Mouse (Mus musculus): ENCODE measurements at regions not wholly inside any gene's neighbourhood (a gene's known extent, or its start where the extent isn't known, plus 50 kb on each side); places are given as distances from the start of the nearest gene placed in this dataset.

- no peak for DNase-seq
These were observed 115.3 kb downstream of the Rgs21 start for GRCm38 (mm10) chr1:144452141-144452540.

- no peak for DNase-seq
These were observed 115.7 kb downstream of the Rgs21 start for GRCm38 (mm10) chr1:144451731-144452130.

DNA sequence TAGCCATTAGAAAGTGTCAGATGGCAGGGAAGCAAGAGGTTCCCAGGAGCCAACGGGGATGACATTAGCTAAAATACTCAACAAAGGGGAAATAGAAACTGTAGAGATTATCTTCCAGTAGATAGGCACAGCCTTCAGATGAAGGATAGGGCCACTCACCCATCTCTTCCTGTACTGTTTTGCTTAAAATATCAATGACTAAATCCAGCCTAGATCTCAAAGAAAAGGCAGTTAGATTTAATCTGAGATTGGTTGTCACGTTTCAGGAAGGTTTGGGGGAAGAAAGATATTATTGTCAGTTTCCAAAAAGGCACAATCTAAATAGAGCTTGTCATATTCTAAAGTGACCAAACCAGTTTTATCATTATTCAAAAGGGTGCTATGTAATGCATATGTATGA is 130.8 kb downstream of the Rgs21 start:
- DNase-seq, result no peak

GRCm38 (mm10) chr1:144432816-144433215 is 134.7 kb downstream of the Rgs21 start:
- DNase-seq, result no peak

- DNase-seq, result no peak
These were observed 135.8 kb downstream of the Rgs21 start for GRCm38 (mm10) chr1:144431535-144432276.

DNA sequence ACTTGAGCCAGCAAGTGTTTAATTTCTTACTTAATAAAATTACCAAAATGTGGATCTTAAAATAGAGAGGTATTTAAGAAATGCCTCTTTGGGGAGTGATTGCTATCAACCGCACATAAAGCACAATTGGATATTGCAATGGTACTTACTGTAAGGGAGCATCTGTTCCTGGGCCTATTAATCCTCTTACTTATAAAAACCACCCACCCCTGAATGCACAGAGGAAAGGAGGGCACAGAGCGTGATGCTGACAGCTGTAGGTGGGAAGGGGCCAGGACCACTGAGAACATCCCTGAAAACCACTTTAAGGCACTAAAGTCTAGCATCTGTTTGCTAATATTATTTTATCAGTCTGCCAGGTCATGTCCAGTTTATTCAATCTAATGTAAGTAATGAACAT is 146.1 kb downstream of the Rgs21 start:
- DNase-seq, result no peak

GRCm38 (mm10) chr1:144406387-144407383 is 157.6 kb upstream of the Rgs1 start:
- DNase-seq, result peak; percentile 70

DNA sequence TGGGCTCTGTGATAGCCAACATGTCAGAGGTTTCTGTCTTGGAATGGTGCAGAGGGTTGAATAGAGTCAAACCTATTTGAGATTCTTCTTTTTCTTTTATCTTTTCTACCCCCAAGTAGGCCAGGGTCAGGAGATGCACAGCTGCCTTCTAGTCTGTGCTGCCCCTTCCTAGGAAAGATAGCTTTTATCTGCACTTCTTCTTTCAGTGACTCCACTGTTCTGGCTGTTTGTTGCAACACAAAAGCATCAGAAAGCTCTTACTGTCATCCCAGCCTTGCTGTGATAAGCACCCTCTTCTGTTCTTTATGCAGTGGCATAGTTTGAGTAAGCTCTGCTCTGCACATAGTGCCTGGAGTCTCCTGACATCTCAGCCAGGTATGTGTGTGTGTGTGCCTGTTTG is 156.7 kb upstream of the Rgs1 start:
- DNase-seq, result no peak

- no peak for DNase-seq
These were observed 156.0 kb upstream of the Rgs1 start for GRCm38 (mm10) chr1:144405031-144405430.

- no peak for DNase-seq
These were observed 131.1 kb upstream of the Rgs1 start for GRCm38 (mm10) chr1:144379991-144380594.

DNA sequence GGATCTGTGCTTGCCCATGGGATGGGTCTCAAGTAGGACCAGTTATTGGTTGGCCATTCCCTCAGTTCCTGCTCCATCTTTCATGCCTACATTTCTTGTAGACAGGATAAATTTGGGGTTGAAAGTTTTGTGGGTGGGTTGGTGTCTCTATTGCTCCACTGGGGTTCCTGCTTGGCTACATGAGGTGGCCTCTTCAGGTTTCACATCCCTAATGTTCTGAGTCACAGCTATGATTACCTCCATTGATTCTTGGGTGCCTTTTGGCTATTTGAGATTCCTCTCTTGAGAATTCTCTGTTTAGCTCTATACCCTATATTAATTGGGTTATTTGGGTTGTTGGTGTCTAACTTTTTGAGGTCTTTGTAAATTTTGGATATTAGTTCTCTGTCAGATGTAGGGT is 125.1 kb upstream of the Rgs1 start:
- DNase-seq, result no peak

DNA sequence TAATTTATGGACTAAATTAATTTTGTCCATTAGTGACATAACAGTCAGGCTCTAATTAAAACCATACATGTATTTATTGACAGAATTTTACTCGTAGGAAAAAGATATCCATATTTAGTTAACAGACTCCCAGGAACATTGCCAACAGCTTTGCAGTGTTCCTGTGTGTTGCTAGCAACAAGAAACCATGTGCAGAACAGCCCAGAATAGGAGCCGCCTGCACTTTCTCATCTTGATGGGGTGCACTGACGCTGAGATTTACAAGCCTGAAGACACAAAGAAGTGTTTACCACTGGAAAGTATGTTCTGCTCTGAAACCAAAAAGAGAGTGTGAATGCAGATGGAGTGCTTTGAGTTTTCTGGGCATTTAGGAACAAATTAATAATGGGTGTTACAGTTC is 118.5 kb upstream of the Rgs1 start:
- no peak for DNase-seq

- DNase-seq, result no peak
These were observed 106.7 kb upstream of the Rgs1 start for GRCm38 (mm10) chr1:144355560-144356310.

DNA sequence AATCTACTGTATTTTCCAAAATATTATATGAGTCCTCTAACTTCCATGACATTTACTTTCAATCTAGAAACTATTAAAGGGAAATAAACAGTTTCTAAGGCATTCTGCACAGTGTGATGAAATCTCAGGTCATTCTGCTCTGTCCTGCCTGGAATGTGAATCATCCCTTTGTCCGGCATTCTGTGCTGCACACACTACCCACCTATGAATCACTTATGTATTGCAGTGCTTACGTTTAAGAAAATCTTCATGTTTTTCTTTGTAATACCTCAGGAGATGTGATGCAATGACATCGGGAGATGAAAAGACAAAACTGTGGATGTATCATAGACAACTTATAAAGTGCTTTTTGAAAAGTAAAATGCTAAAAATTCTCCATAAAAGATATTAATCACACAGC is 106.0 kb upstream of the Rgs1 start:
- no peak for DNase-seq

DNA sequence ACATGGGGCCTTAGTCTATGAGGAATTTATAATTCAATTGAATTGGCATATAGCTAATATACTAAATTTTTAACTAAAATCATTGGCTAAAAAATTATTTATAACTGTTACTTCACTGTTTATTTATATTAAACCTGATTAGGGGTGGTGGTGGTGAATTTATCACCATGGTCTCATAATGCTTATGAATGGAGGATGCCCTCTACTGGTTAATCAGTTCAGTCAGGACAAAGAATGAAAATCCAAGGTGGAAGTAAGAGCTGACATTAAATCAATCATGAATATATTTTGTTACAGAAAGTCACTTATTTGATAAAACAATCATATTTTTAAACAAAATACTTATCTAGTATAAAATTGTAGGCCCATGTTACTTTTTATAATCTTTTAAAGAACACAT is 104.3 kb upstream of the Rgs1 start:
- no peak for DNase-seq

DNA sequence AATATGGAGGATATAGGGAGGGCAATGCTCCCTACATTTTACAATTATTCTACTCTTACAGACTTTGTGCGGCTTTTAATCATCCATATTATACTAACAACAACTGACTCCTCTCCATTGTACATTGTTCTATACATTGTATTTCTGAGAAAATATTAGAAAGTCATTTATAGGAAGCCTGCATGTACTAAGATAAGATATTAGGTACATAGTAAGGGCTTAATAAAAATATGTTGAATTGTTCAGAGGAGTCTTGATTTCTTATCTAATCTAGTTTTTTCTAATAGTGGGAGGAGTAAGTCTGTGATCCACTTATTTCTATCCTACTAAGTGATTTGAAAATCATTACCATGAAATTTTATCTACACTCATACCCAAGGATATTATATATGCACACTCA is 94.8 kb upstream of the Rgs1 start:
- DNase-seq, result no peak

- DNase-seq, result no peak
These were observed 94.3 kb upstream of the Rgs1 start for GRCm38 (mm10) chr1:144343299-144343698.

DNA sequence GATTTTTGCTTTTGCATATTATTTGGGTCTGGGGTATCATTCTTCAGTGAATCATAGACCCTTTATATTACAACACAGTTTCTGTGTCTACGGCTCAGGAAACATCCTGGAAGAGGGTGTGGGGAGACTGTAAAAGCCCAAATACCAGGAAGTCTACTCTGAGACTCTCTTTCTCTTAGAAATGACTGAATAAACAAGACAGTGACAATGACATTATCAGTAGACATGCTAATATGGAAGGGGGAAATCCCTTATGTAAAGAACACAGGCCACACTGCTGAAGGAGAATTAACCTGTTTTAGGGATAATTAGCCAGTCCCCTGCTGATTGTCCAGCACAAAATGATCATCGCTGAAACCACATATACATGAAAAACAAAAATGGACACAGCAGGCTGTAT is 88.5 kb upstream of the Rgs1 start:
- DNase-seq, result no peak

DNA sequence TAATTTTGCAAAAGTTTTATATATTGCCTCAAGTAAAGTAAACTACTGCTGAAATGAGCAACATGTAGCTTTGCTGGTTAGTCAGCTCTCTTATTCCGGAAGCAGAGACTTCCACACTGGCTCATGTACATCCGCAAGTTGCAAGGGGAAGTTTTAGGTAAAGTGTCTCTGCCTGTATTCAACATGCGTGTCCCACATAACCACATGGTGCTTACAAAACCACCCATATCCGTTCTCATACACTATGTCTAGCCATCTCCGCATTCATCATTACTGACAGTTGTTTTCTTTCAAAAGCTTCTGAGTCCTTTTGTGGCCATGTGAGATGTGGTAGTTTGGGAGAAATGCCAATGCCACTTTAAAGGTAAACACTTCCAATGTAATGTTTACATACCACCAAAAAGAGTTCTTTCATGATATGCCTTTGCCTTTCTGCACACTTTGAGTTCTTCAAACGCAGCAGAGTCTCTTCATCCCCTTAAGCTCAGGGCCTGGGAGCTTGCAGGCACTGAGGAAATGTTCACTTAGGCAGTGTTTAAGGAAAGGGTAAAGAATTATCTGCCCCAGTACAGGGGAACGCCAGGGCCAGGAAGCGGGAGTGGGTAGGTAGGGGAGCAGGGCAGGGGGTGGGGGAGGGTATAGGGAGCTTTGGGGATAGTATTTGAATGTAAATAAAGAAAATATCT is 81.5 kb upstream of the Rgs1 start:
- DNase-seq, result no peak

- no peak for DNase-seq
These were observed 70.4 kb upstream of the Rgs1 start for GRCm38 (mm10) chr1:144319406-144319805.

DNA sequence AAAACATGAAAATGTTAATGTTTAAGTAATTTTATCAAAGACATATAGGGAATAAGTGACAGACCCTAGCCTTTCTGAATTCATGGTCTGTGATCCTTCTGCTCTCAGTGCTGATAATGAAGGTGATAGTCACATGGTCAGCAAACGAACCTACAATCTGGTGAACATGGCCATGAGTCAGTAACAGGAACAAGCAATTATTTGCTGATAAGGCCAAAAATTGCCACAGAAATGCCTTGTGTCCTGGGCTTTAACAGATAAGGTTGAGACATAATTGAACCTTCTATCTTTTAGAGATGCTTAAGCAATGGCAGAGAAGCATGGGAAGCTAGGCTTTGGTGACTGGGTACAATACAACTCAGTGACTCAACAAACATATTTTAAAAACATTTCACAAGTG is 69.2 kb upstream of the Rgs1 start:
- DNase-seq, result no peak

DNA sequence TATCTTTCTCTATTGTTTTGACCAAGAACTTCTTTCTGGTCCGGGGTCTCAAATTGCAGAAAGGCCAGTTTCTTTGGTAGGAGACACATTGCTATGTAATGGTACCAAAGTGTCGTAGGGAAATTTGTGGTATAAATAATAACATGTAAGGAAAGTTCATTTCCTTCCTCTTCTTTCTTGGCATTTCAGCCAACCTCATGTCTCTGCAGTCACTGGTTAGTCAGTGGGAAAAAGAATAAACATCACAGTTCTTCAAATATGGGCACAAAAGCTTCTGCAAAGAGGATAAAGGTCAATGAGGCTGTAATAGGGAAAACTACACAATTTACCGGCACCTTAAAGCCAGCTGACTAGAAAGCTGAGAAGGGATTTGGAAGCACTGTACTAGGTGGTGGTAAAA is 68.5 kb upstream of the Rgs1 start:
- no peak for DNase-seq

All from kidney, adult 18-20 months (tissue).